Mouse (Mus musculus) myocyte (in vitro differentiated cells): ENCODE results near the gene Pglyrp3. TPM values are rescaled to one million over a fixed set of nuclear protein-coding genes. Genes with fewer than 3 reads are reported as not detected.
A peak's percentile ranks its signal among the peaks of the same experiment; 100 is the strongest.

ENCODE experiments used
- H3K27me3 ChIP-seq: one replicate; pipeline ENCODE4 v1.6.1; 2011; ENCODE audit not compliant: control insufficient read depth, insufficient read depth, insufficient read length
- H3K36me3 ChIP-seq: one replicate; pipeline ENCODE4 v1.6.1; 2011; ENCODE audit not compliant: control insufficient read depth, insufficient read depth
- H3K4me2 ChIP-seq: one replicate; pipeline ENCODE4 v1.6.1; 2011; ENCODE audit warnings: low read depth, control low read depth
- H3K4me3 ChIP-seq: one replicate; pipeline ENCODE4 v1.5.1; 2011; ENCODE audit warnings: mild to moderate bottlenecking, control low read depth, moderate library complexity
- H3K79me2 ChIP-seq: one replicate; pipeline ENCODE4 v1.6.1; 2011; ENCODE audit not compliant: control insufficient read depth, insufficient read depth
- H3ac ChIP-seq: one replicate; pipeline ENCODE4 v1.6.1; 2011; ENCODE audit not compliant: control insufficient read depth, insufficient read length
- CEBPB ChIP-seq: IDR thresholded peaks from 2 replicates; pipeline ENCODE4 v1.6.1; 2011; ENCODE audit warnings: mild to moderate bottlenecking, moderate library complexity; ENCODE audit not compliant: poor library complexity, insufficient read depth, severe bottlenecking
- E2F4 ChIP-seq: IDR thresholded peaks from one replicate; pipeline ENCODE4 v1.6.1; 2011; ENCODE audit warnings: mild to moderate bottlenecking, control low read depth, moderate library complexity; ENCODE audit not compliant: insufficient read depth
- MAX ChIP-seq: IDR thresholded peaks from one replicate; pipeline ENCODE4 v1.6.1; 2011; ENCODE audit warnings: low read depth, mild to moderate bottlenecking, control low read depth
- MYOD1 ChIP-seq, 3 experiments: IDR thresholded peaks; one replicate each; pipeline ENCODE4 v1.6.1; 2011; ENCODE audit warnings: control low read depth in 2 of 3, low read depth in 2 of 3, mild to moderate bottlenecking in 2 of 3, moderate library complexity in 1 of 3; ENCODE audit not compliant: insufficient read length in 2 of 3, control insufficient read depth in 1 of 3
- MYOG ChIP-seq, 3 experiments: IDR thresholded peaks; one replicate each; pipeline ENCODE4 v1.6.1; 2011; ENCODE audit warnings: control low read depth in 2 of 3, low read depth in 2 of 3, mild to moderate bottlenecking in 2 of 3; ENCODE audit not compliant: insufficient read length in 2 of 3, control insufficient read depth in 1 of 3, insufficient read depth in 1 of 3
- POLR2A ChIP-seq: IDR thresholded peaks from one replicate; pipeline ENCODE4 v1.6.1; 2011; ENCODE audit warnings: low read depth, mild to moderate bottlenecking, control low read depth, moderate library complexity; ENCODE audit not compliant: insufficient read length
- POLR2AphosphoS2 ChIP-seq: IDR thresholded peaks from one replicate; pipeline ENCODE4 v1.6.1; 2011; ENCODE audit warnings: low read depth, control low read depth; ENCODE audit not compliant: insufficient read length
- REST ChIP-seq: IDR thresholded peaks from one replicate; pipeline ENCODE4 v1.6.1; 2011; ENCODE audit warnings: mild to moderate bottlenecking, control low read depth, moderate library complexity; ENCODE audit not compliant: insufficient read depth, insufficient read length
- SRF ChIP-seq: IDR thresholded peaks from one replicate; pipeline ENCODE4 v1.6.1; 2011; ENCODE audit warnings: low read depth; ENCODE audit not compliant: control insufficient read depth, insufficient read length
- TCF12 ChIP-seq: IDR thresholded peaks from one replicate; pipeline ENCODE4 v1.6.1; 2011; ENCODE audit warnings: mild to moderate bottlenecking, control low read depth; ENCODE audit not compliant: poor library complexity, insufficient read depth, severe bottlenecking
- TCF3 ChIP-seq: IDR thresholded peaks from one replicate; pipeline ENCODE4 v1.6.1; 2011; ENCODE audit warnings: low read depth, control low read depth; ENCODE audit not compliant: insufficient read length
- USF1 ChIP-seq: IDR thresholded peaks from one replicate; pipeline ENCODE4 v1.6.1; 2011; ENCODE audit warnings: low read depth, mild to moderate bottlenecking, control low read depth, moderate library complexity
- polyA plus RNA-seq: library from polyadenylated mRNA; unstranded; fragments of >200 nt; fragmentation: generic; extraction: Trizol; gene quantifications from one replicate; pipeline ENCODE4 v1.2.1, GENCODE M21; 2012; ENCODE audit warnings: missing spikeins

Gene Pglyrp3
- polyA plus RNA-seq, 1 experiment = not detected

- H3K4me2 ChIP-seq = no peak overlapping the region
- no peaks in the 10 kb centered on the region for H3K36me3 ChIP-seq
- no peaks in the 10 kb centered on the region for H3K27me3 ChIP-seq
- no peak overlapping the region for H3K4me3 ChIP-seq
- TF ChIP-seq MAX = no peak
- no peak for TF ChIP-seq CEBPB
- TF ChIP-seq TCF12 = no peak
- no peak for TF ChIP-seq SRF
- TF ChIP-seq TCF3 = no peak
- no peak for TF ChIP-seq POLR2A
- TF ChIP-seq MYOG (IDR thresholded peaks at IDR 0.05; ENCODE audit: control insufficient read depth in 1 of 3, insufficient read depth in 1 of 3, insufficient read length in 2 of 3, low read depth in 2 of 3) = no peak
- no peak for TF ChIP-seq POLR2AphosphoS2
- TF ChIP-seq MYOD1 (IDR thresholded peaks at IDR 0.05; ENCODE audit: control insufficient read depth in 1 of 3, insufficient read length in 2 of 3, low read depth in 2 of 3) = no peak
- no peak for TF ChIP-seq USF1
- TF ChIP-seq E2F4 = no peak
- no peak for TF ChIP-seq REST
- no peak overlapping the region for H3ac ChIP-seq
- H3K79me2 ChIP-seq = no peaks in the 10 kb centered on the region
Observed at GRCm38 (mm10) chr3:92050382-92051054, 36.1 kb downstream of the Pglyrp3 start.

- Histone ChIP-seq H3K4me3 (peak overlapping the region; percentile 15), H3ac (peak overlapping the region; percentile 17), H3K79me2 (no peaks in the 10 kb centered on the region), H3K27me3 (peaks cover 17% of the 10 kb centered on the region), H3K36me3 (no peaks in the 10 kb centered on the region), H3K4me2 (peak overlapping the region; percentile 53)
- TF ChIP-seq POLR2A (no peak), MYOD1 (IDR thresholded peaks at IDR 0.05; ENCODE audit: control insufficient read depth in 1 of 3, insufficient read length in 2 of 3, low read depth in 2 of 3) (peak in 1 of 3 experiments; percentile 1), MYOG (IDR thresholded peaks at IDR 0.05; ENCODE audit: control insufficient read depth in 1 of 3, insufficient read depth in 1 of 3, insufficient read length in 2 of 3, low read depth in 2 of 3) (peak in 1 of 3 experiments; percentile 2), TCF3 (no peak)
Observed at GRCm38 (mm10) chr3:92080462-92081284, 66.3 kb downstream of the Pglyrp3 start.

Other genes starting within 250 kb of the Pglyrp3 start
- gene Lor, start 68.6 kb downstream of the Pglyrp3 start, polyA plus RNA-seq = 0.36 TPM
- gene Prr9, start 109.4 kb downstream of the Pglyrp3 start, polyA plus RNA-seq = 0.40 TPM
- not detected for gene Lelp1, start 128.2 kb downstream of the Pglyrp3 start, polyA plus RNA-seq
- gene Sprr2a1, start 201.2 kb downstream of the Pglyrp3 start, polyA plus RNA-seq = not detected
- 2.1 TPM for gene Sprr2a2, start 201.3 kb downstream of the Pglyrp3 start, polyA plus RNA-seq